Mouse (Mus musculus) heart, adult 2 months (tissue): ENCODE data around the gene Gm47996.

ENCODE experiments used
- EP300 ChIP-seq: fragments of 200-500 bp; IDR thresholded peaks from 2 replicates; pipeline ENCODE4 v1.6.1; 2011; ENCODE audit warnings: low read depth, low read length, control low read depth; ENCODE audit not compliant: insufficient read depth
- POLR2A ChIP-seq: fragments of 200-500 bp; IDR thresholded peaks from 2 replicates; pipeline ENCODE4 v1.6.1; 2011; ENCODE audit warnings: mild to moderate bottlenecking, low read depth, low read length, control low read depth; ENCODE audit not compliant: insufficient read depth

DNA sequence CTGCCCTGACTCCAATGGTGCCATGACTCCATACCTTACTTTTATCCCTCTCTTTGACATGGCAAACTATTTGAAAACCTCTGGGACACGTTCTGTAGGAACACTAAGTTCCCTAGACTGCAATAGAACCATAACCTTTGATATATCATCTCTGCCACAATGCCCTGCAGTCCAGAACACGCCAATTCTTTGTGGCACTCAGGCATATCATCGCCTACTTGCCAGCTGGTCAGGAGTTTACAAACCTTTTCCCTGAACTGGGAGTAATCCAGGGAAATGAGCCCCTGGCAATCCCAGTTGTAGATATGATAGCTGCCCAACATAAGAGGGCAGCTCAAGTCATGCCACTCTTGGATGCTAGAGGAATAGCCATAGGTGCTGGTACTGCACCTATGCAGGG is 22.4 kb downstream of the Gm47996 start:
- TF ChIP-seq EP300, result no peak
- no peak for TF ChIP-seq POLR2A
